Mouse (Mus musculus): Measurements from ENCODE around the gene Garem2. TPM values are rescaled to one million over a fixed set of nuclear protein-coding genes. Genes with fewer than 3 reads are reported as not detected.

The Garem2 gene
- polyA plus RNA-seq, 1 experiment from 2014 or later: 17.2 TPM

GRCm38 (mm10) chr5:30108233-30108632 lies 3.3 kb downstream of the Garem2 start:
- no peak for DNase-seq
- Histone ChIP-seq H3K9me3 (ENCODE audit: control insufficient read depth, low read length) (no peaks in the 10 kb centered on the region), H3K36me3 (ENCODE audit: control insufficient read depth, insufficient read depth, low read length) (0 out of 2 replicates have a peak, but pooled peaks cover 2% of the 10 kb centered on the region), H3K27me3 (ENCODE audit: control insufficient read depth, insufficient read depth, low read length) (peaks cover 7% of the 10 kb centered on the region; the same call in 1 of the 2 replicates), H3K4me3 (replicated peaks; ENCODE audit: low read depth, low read length) (no peak overlapping the region), H3K4me1 (ENCODE audit: control insufficient read depth, insufficient read depth, low read length) (peaks cover 46% of the 10 kb centered on the region), H3K27ac (replicated peaks; ENCODE audit: low read depth, low read length) (peak overlapping the region; percentile 83; the same call in 1 of the 2 replicates), H3K9ac (replicated peaks; ENCODE audit: low read length) (no peak overlapping the region), H3K4me2 (ENCODE audit: low read length) (peak overlapping the region; percentile 96)
- ATAC-seq (ENCODE audit: low FRiP score, low TSS enrichment): no peak
- WGBS: 56% methylated on average over 6 of the region's 6 CpGs

GRCm38 (mm10) chr5:30109899-30110298 lies 4.9 kb downstream of the Garem2 start:
- peak overlapping the region; percentile 47; the same call in 1 of the 2 replicates for H3K4me2 ChIP-seq (ENCODE audit: low read length)
- no peaks in the 10 kb centered on the region for H3K9me3 ChIP-seq (ENCODE audit: control insufficient read depth, low read length)
- peaks cover 56% of the 10 kb centered on the region for H3K4me1 ChIP-seq (ENCODE audit: control insufficient read depth, insufficient read depth, low read length)
- H3K9ac ChIP-seq (replicated peaks; ENCODE audit: low read length): no peak overlapping the region
- peak overlapping the region; percentile 74; the same call in 1 of the 2 replicates for H3K27ac ChIP-seq (replicated peaks; ENCODE audit: low read depth, low read length)
- H3K27me3 ChIP-seq (ENCODE audit: control insufficient read depth, insufficient read depth, low read length): peaks cover 7% of the 10 kb centered on the region; the same call in 1 of the 2 replicates
- 0 out of 2 replicates have a peak, but pooled peaks cover 5% of the 10 kb centered on the region for H3K36me3 ChIP-seq (ENCODE audit: control insufficient read depth, insufficient read depth, low read length)
- DNase-seq: no peak
- 21% methylated on average over 2 of the region's 2 CpGs for WGBS
- H3K4me3 ChIP-seq (replicated peaks; ENCODE audit: low read depth, low read length): no peak overlapping the region
- ATAC-seq (ENCODE audit: low FRiP score, low TSS enrichment): no peak

- H3K9me3 ChIP-seq (ENCODE audit: control insufficient read depth, low read length): no peaks in the 10 kb centered on the region
- H3K36me3 ChIP-seq (ENCODE audit: control insufficient read depth, insufficient read depth, low read length): peaks cover 5% of the 10 kb centered on the region; the same call in 1 of the 2 replicates
- peak; percentile 61 for DNase-seq
- peak overlapping the region; percentile 74 for H3K27ac ChIP-seq (replicated peaks; ENCODE audit: low read depth, low read length)
- 4% methylated on average over 22 of the region's 22 CpGs for WGBS
- H3K27me3 ChIP-seq (ENCODE audit: control insufficient read depth, insufficient read depth, low read length): peaks cover 7% of the 10 kb centered on the region; the same call in 1 of the 2 replicates
- H3K4me3 ChIP-seq (replicated peaks; ENCODE audit: low read depth, low read length): 0 out of 2 replicates have a peak overlapping the region, but pooled peaks have one; percentile 4
- H3K9ac ChIP-seq (replicated peaks; ENCODE audit: low read length): peak overlapping the region; percentile 2; the same call in 1 of the 2 replicates
- H3K4me2 ChIP-seq (ENCODE audit: low read length): peak overlapping the region; percentile 47
- H3K4me1 ChIP-seq (ENCODE audit: control insufficient read depth, insufficient read depth, low read length): peaks cover 53% of the 10 kb centered on the region
- ATAC-seq (ENCODE audit: low FRiP score, low TSS enrichment): no peak
Observed at GRCm38 (mm10) chr5:30110371-30111060, 5.6 kb downstream of the Garem2 start.

GRCm38 (mm10) chr5:30111126-30111525 lies 6.2 kb downstream of the Garem2 start:
- peaks cover 11% of the 10 kb centered on the region for H3K36me3 ChIP-seq (ENCODE audit: control insufficient read depth, insufficient read depth, low read length)
- no peaks in the 10 kb centered on the region for H3K9me3 ChIP-seq (ENCODE audit: control insufficient read depth, low read length)
- peaks cover 7% of the 10 kb centered on the region; the same call in 1 of the 2 replicates for H3K27me3 ChIP-seq (ENCODE audit: control insufficient read depth, insufficient read depth, low read length)
- H3K4me3 ChIP-seq (replicated peaks; ENCODE audit: low read depth, low read length): 0 out of 2 replicates have a peak overlapping the region, but pooled peaks have one; percentile 4
- no peak for ATAC-seq (ENCODE audit: low FRiP score, low TSS enrichment)
- DNase-seq: peak; percentile 83
- H3K27ac ChIP-seq (replicated peaks; ENCODE audit: low read depth, low read length): peak overlapping the region; percentile 74
- WGBS: 3% methylated on average over 18 of the region's 18 CpGs
- peak overlapping the region; percentile 2; the same call in 1 of the 2 replicates for H3K9ac ChIP-seq (replicated peaks; ENCODE audit: low read length)
- H3K4me2 ChIP-seq (ENCODE audit: low read length): peak overlapping the region; percentile 47
- peaks cover 52% of the 10 kb centered on the region for H3K4me1 ChIP-seq (ENCODE audit: control insufficient read depth, insufficient read depth, low read length)

GRCm38 (mm10) chr5:30111771-30112170 lies 6.8 kb downstream of the Garem2 start:
- no peak overlapping the region for H3K4me3 ChIP-seq (replicated peaks; ENCODE audit: low read depth, low read length)
- no peak overlapping the region for H3K27ac ChIP-seq (replicated peaks; ENCODE audit: low read depth, low read length)
- WGBS: 66% methylated on average over 3 of the region's 3 CpGs
- H3K36me3 ChIP-seq (ENCODE audit: control insufficient read depth, insufficient read depth, low read length): peaks cover 17% of the 10 kb centered on the region
- ATAC-seq (ENCODE audit: low FRiP score, low TSS enrichment): no peak
- H3K4me1 ChIP-seq (ENCODE audit: control insufficient read depth, insufficient read depth, low read length): peaks cover 46% of the 10 kb centered on the region
- H3K9me3 ChIP-seq (ENCODE audit: control insufficient read depth, low read length): no peaks in the 10 kb centered on the region
- DNase-seq: no peak
- peak overlapping the region; percentile 2; the same call in 1 of the 2 replicates for H3K9ac ChIP-seq (replicated peaks; ENCODE audit: low read length)
- peaks cover 7% of the 10 kb centered on the region; the same call in 1 of the 2 replicates for H3K27me3 ChIP-seq (ENCODE audit: control insufficient read depth, insufficient read depth, low read length)
- peak overlapping the region; percentile 47 for H3K4me2 ChIP-seq (ENCODE audit: low read length)

GRCm38 (mm10) chr5:30112533-30113068 lies 7.6 kb downstream of the Garem2 start:
- WGBS: 92% methylated on average over 3 of the region's 3 CpGs
- Histone ChIP-seq H3K9me3 (ENCODE audit: control insufficient read depth, low read length) (no peaks in the 10 kb centered on the region), H3K4me2 (ENCODE audit: low read length) (no peak overlapping the region), H3K9ac (replicated peaks; ENCODE audit: low read length) (no peak overlapping the region), H3K36me3 (ENCODE audit: control insufficient read depth, insufficient read depth, low read length) (peaks cover 26% of the 10 kb centered on the region), H3K4me3 (replicated peaks; ENCODE audit: low read depth, low read length) (no peak overlapping the region), H3K27me3 (ENCODE audit: control insufficient read depth, insufficient read depth, low read length) (peaks cover 7% of the 10 kb centered on the region; the same call in 1 of the 2 replicates), H3K27ac (replicated peaks; ENCODE audit: low read depth, low read length) (no peak overlapping the region), H3K4me1 (ENCODE audit: control insufficient read depth, insufficient read depth, low read length) (peaks cover 39% of the 10 kb centered on the region)
- ATAC-seq (ENCODE audit: low FRiP score, low TSS enrichment) (no peak), DNase-seq (no peak)

- peaks cover 7% of the 10 kb centered on the region; the same call in 1 of the 2 replicates for H3K27me3 ChIP-seq (ENCODE audit: control insufficient read depth, insufficient read depth, low read length)
- WGBS: 2% methylated on average over 103 of the region's 103 CpGs
- H3K9me3 ChIP-seq (ENCODE audit: control insufficient read depth, low read length): no peaks in the 10 kb centered on the region
- DNase-seq (peak; percentile 94), ATAC-seq (ENCODE audit: low FRiP score, low TSS enrichment) (peak; percentile 77)
- H3K4me2 ChIP-seq (ENCODE audit: low read length): peak overlapping the region; percentile 66
- peak overlapping the region; percentile 64; the same call in 1 of the 2 replicates for H3K27ac ChIP-seq (replicated peaks; ENCODE audit: low read depth, low read length)
- peaks cover 41% of the 10 kb centered on the region for H3K36me3 ChIP-seq (ENCODE audit: control insufficient read depth, insufficient read depth, low read length)
- H3K9ac ChIP-seq (replicated peaks; ENCODE audit: low read length): peak overlapping the region; percentile 64
- H3K4me1 ChIP-seq (ENCODE audit: control insufficient read depth, insufficient read depth, low read length): peaks cover 34% of the 10 kb centered on the region
- H3K4me3 ChIP-seq (replicated peaks; ENCODE audit: low read depth, low read length): peak overlapping the region; percentile 44
Observed at GRCm38 (mm10) chr5:30113881-30114760, 9.2 kb downstream of the Garem2 start.

GRCm38 (mm10) chr5:30114761-30115140 lies 9.8 kb downstream of the Garem2 start:
- Histone ChIP-seq H3K4me2 (ENCODE audit: low read length) (peak overlapping the region; percentile 66), H3K9ac (replicated peaks; ENCODE audit: low read length) (peak overlapping the region; percentile 64), H3K27ac (replicated peaks; ENCODE audit: low read depth, low read length) (no peak overlapping the region), H3K4me3 (replicated peaks; ENCODE audit: low read depth, low read length) (peak overlapping the region; percentile 44), H3K4me1 (ENCODE audit: control insufficient read depth, insufficient read depth, low read length) (peaks cover 30% of the 10 kb centered on the region), H3K9me3 (ENCODE audit: control insufficient read depth, low read length) (no peaks in the 10 kb centered on the region), H3K36me3 (ENCODE audit: control insufficient read depth, insufficient read depth, low read length) (peaks cover 47% of the 10 kb centered on the region), H3K27me3 (ENCODE audit: control insufficient read depth, insufficient read depth, low read length) (peaks cover 7% of the 10 kb centered on the region; the same call in 1 of the 2 replicates)
- 7% methylated on average over 28 of the region's 28 CpGs for WGBS
- ATAC-seq (ENCODE audit: low FRiP score, low TSS enrichment): peak; percentile 4; the same call in 1 of the 2 replicates
- DNase-seq: no peak
